Comparison of ENCODE assay signal across 28 mouse cellular contexts in genomic region chr15:88652006-88652405, GRCm38 (mm10). TPM values are rescaled to one million over a fixed set of nuclear protein-coding genes. Genes with fewer than 3 reads are reported as not detected.
A peak's percentile ranks its signal among the peaks of the same experiment; 100 is the strongest.
DNase-seq lines count a peak whose midpoint lies in the region; ATAC-seq and TF ChIP-seq lines count a peak whose summit lies in the region.
"Had no signal": no experiment of that assay in that cellular context is flagged by ENCODE, and none has a peak within 500 bp of the region (broad histone marks: within the 10 kb centered on the region; RNA-seq: fewer than 3 reads in every experiment).

No protein-coding gene starts in this region.

- H3K9me3 ChIP-seq in limb, embryonic 10.5 days (replicated peaks) = no peaks in the 10 kb centered on the region
- H3K9me3 ChIP-seq: embryonic facial prominence, embryonic 12.5 days; hindbrain, embryonic 10.5 days; midbrain, embryonic 12.5 days; neural tube, embryonic 15.5 days; stomach, embryonic 15.5 days had no signal

- TF ChIP-seq CTCF in gastrocnemius, adult 2 months (IDR thresholded peaks at IDR 0.05) = no peak

- no peak for ATAC-seq in monocyte, adult 5-6 weeks (replicated peaks; ENCODE audit: insufficient number of reproducible peaks, low FRiP score, low TSS enrichment, poor library complexity, severe bottlenecking)
- ATAC-seq: forebrain, embryonic 16.5 days; lung, postnatal 0 days had no signal

- no peaks in the 10 kb centered on the region for H3K27me3 ChIP-seq in limb, embryonic 10.5 days (ENCODE audit: low read depth, poor library complexity, severe bottlenecking)
- H3K27me3 ChIP-seq: stomach, embryonic 15.5 days had no signal

- H3K4me3 ChIP-seq in limb, embryonic 10.5 days = no peak overlapping the region
- H3K4me3 ChIP-seq in gastrocnemius, adult 2 months = no peak overlapping the region
- H3K4me3 ChIP-seq: embryonic facial prominence, embryonic 12.5 days; hindbrain, embryonic 10.5 days; midbrain, embryonic 12.5 days; neural tube, embryonic 15.5 days; stomach, embryonic 15.5 days had no signal

- WGBS in limb, embryonic 10.5 days = 55% methylated on average over 5 of the region's 5 CpGs

- no peaks in the 10 kb centered on the region for H3K4me1 ChIP-seq in limb, embryonic 10.5 days
- H3K4me1 ChIP-seq: embryonic facial prominence, embryonic 12.5 days; hindbrain, embryonic 10.5 days; midbrain, embryonic 12.5 days; stomach, embryonic 15.5 days had no signal

- intact Hi-C loops in gastrocnemius, adult 2 months (cut with DNase I) = no loop called here

- no peak overlapping the region for H3K27ac ChIP-seq in limb, embryonic 10.5 days
- no peak overlapping the region for H3K27ac ChIP-seq in gastrocnemius, adult 2 months
- H3K27ac ChIP-seq: embryonic facial prominence, embryonic 12.5 days; hindbrain, embryonic 10.5 days; liver, embryonic 14.5 days; midbrain, embryonic 12.5 days; neural tube, embryonic 15.5 days; stomach, embryonic 15.5 days had no signal

- no peaks in the 10 kb centered on the region for H3K36me3 ChIP-seq in limb, embryonic 10.5 days
- H3K36me3 ChIP-seq: embryonic facial prominence, embryonic 12.5 days; G1E; hindbrain, embryonic 10.5 days; midbrain, embryonic 12.5 days; neural tube, embryonic 15.5 days; stomach, embryonic 15.5 days had no signal

- DNase-seq in adrenal gland, postnatal 10 days = peak; percentile 3
- no peak for DNase-seq in adrenal gland, adult 18-20 months (ENCODE audit: low spot score in 2 of 2)
- peak; percentile 49 for DNase-seq in 3T3-L1 (ENCODE audit: low read depth, low spot score)
- DNase-seq in embryo, embryonic 11 days = peak; percentile 34
- DNase-seq in limb, embryonic 10.5 days (ENCODE audit: low spot score) = peak; percentile 41
- no peak for DNase-seq in gastrocnemius, adult 2 months
- no peak for DNase-seq in retina, postnatal 1 day
- DNase-seq: cerebellum, postnatal 10 days; kidney, adult 9 months; right cerebral cortex, postnatal 25 days; thymus, adult 2 months had no signal

RNA-seq across cellular contexts. Expression of gene Zdhhc25, which starts 51.9 kb away (rescaled TPM):
- total RNA-seq in adrenal gland, postnatal 10 days (2021) = not detected
- total RNA-seq in adrenal gland, adult 18-20 months (2021) = not detected
- not detected in 2 replicates for polyA plus RNA-seq in limb, embryonic 10.5 days (2016; fragmentation: Nextera tagmentation; extraction: Ambion mirVana)
- not detected for total RNA-seq in gastrocnemius, adult 2 months (2021)
- not detected in 3 replicates for total RNA-seq in monocyte, adult 5-6 weeks (2017)
- total RNA-seq: gastrocnemius, postnatal 4 days; layer of hippocampus, postnatal 25 days; left cerebral cortex, postnatal 10 days had no signal
- polyA plus RNA-seq: embryonic facial prominence, embryonic 12.5 days; forebrain, embryonic 16.5 days; G1E; heart, embryonic 16.5 days; hindbrain, embryonic 10.5 days; limb, embryonic 14.5 days; liver, embryonic 14.5 days; lung, postnatal 0 days; midbrain, embryonic 12.5 days; neural tube, embryonic 15.5 days; spleen, adult 2 months; stomach, embryonic 15.5 days; thymus, adult 2 months; urinary bladder, adult 2 months had no signal

Comparison
In these comparisons a context has a peak if more than half of its experiments do, and no peak if none do; other contexts are left out.
1. DNase-seq: peak in adrenal gland, postnatal 10 days (single experiment), 3T3-L1 (single experiment), embryo, embryonic 11 days (single experiment) and limb, embryonic 10.5 days (single experiment); none in adrenal gland, adult 18-20 months (0 of 2), gastrocnemius, adult 2 months (single experiment) and retina, postnatal 1 day (single experiment).